Mouse (Mus musculus): Measurements from ENCODE around the gene Smad3. TPM values are rescaled to one million over a fixed set of nuclear protein-coding genes. Genes with fewer than 3 reads are reported as not detected.

The Smad3 gene
- polyA plus RNA-seq, 1 experiment: 25.5 TPM

GRCm38 (mm10) chr9:63611967-63612366, 145.8 kb downstream of the Smad3 start:
- DNase-seq (ENCODE audit: low read depth): no peak
- TF ChIP-seq POLR2A (IDR thresholded peaks at IDR 0.05; ENCODE audit: borderline replicate concordance, extremely low read depth, insufficient read depth, insufficient read length, poor library complexity, severe bottlenecking) (no peak), CTCF (IDR thresholded peaks at IDR 0.05; ENCODE audit: borderline replicate concordance, extremely low read depth, insufficient read depth, insufficient read length) (no peak)

GRCm38 (mm10) chr9:63610841-63611366, 146.9 kb downstream of the Smad3 start:
- no peak for TF ChIP-seq CTCF (IDR thresholded peaks at IDR 0.05; ENCODE audit: borderline replicate concordance, extremely low read depth, insufficient read depth, insufficient read length)
- peak; percentile 62 for DNase-seq (ENCODE audit: low read depth)

- DNase-seq (ENCODE audit: low read depth): no peak
- TF ChIP-seq CTCF (IDR thresholded peaks at IDR 0.05; ENCODE audit: borderline replicate concordance, extremely low read depth, insufficient read depth, insufficient read length) (0 out of 2 replicates have a peak, but pooled peaks have one; percentile 9), POLR2A (IDR thresholded peaks at IDR 0.05; ENCODE audit: borderline replicate concordance, extremely low read depth, insufficient read depth, insufficient read length, poor library complexity, severe bottlenecking) (no peak)
Observed at GRCm38 (mm10) chr9:63610231-63610630, 147.6 kb downstream of the Smad3 start.

- TF ChIP-seq POLR2A (IDR thresholded peaks at IDR 0.05; ENCODE audit: borderline replicate concordance, extremely low read depth, insufficient read depth, insufficient read length, poor library complexity, severe bottlenecking) (no peak), CTCF (IDR thresholded peaks at IDR 0.05; ENCODE audit: borderline replicate concordance, extremely low read depth, insufficient read depth, insufficient read length) (no peak)
- DNase-seq (ENCODE audit: low read depth): no peak
Observed at GRCm38 (mm10) chr9:63609776-63610175, 148.0 kb downstream of the Smad3 start.

GRCm38 (mm10) chr9:63609246-63609645, 148.5 kb downstream of the Smad3 start:
- TF ChIP-seq POLR2A (IDR thresholded peaks at IDR 0.05; ENCODE audit: borderline replicate concordance, extremely low read depth, insufficient read depth, insufficient read length, poor library complexity, severe bottlenecking) (no peak), CTCF (IDR thresholded peaks at IDR 0.05; ENCODE audit: borderline replicate concordance, extremely low read depth, insufficient read depth, insufficient read length) (no peak)
- DNase-seq (ENCODE audit: low read depth): no peak

GRCm38 (mm10) chr9:63608006-63608405, 149.8 kb downstream of the Smad3 start:
- DNase-seq (ENCODE audit: low read depth): no peak
- TF ChIP-seq CTCF (IDR thresholded peaks at IDR 0.05; ENCODE audit: borderline replicate concordance, extremely low read depth, insufficient read depth, insufficient read length) (no peak), POLR2A (IDR thresholded peaks at IDR 0.05; ENCODE audit: borderline replicate concordance, extremely low read depth, insufficient read depth, insufficient read length, poor library complexity, severe bottlenecking) (no peak)

GRCm38 (mm10) chr9:63606594-63606993, 151.2 kb downstream of the Smad3 start:
- TF ChIP-seq CTCF (IDR thresholded peaks at IDR 0.05; ENCODE audit: borderline replicate concordance, extremely low read depth, insufficient read depth, insufficient read length): peak; percentile 14; the same call in 1 of the 2 replicates
- no peak for TF ChIP-seq POLR2A (IDR thresholded peaks at IDR 0.05; ENCODE audit: borderline replicate concordance, extremely low read depth, insufficient read depth, insufficient read length, poor library complexity, severe bottlenecking)

GRCm38 (mm10) chr9:63603849-63604248, 153.9 kb downstream of the Smad3 start:
- no peak for DNase-seq (ENCODE audit: low read depth)
- TF ChIP-seq POLR2A (IDR thresholded peaks at IDR 0.05; ENCODE audit: borderline replicate concordance, extremely low read depth, insufficient read depth, insufficient read length, poor library complexity, severe bottlenecking) (no peak), CTCF (IDR thresholded peaks at IDR 0.05; ENCODE audit: borderline replicate concordance, extremely low read depth, insufficient read depth, insufficient read length) (no peak)

More at GRCm38 (mm10) chr9:63606594-63606993, 151.2 kb downstream of the Smad3 start:
- no peak for DNase-seq (ENCODE audit: low read depth)

GRCm38 (mm10) chr9:63602043-63602939, 155.5 kb downstream of the Smad3 start, which contains the start of the genes Iqch and Aagab:
Gene Iqch (minus strand): TSS chr9:63602493.
Gene Aagab (plus strand): TSS chr9:63602660.
- peak; percentile 98 for DNase-seq (ENCODE audit: low read depth)
- TF ChIP-seq POLR2A (IDR thresholded peaks at IDR 0.05; ENCODE audit: borderline replicate concordance, extremely low read depth, insufficient read depth, insufficient read length, poor library complexity, severe bottlenecking) (peak; percentile 88), CTCF (IDR thresholded peaks at IDR 0.05; ENCODE audit: borderline replicate concordance, extremely low read depth, insufficient read depth, insufficient read length) (no peak)

Other genes starting within 250 kb of the Smad3 start
- 0.04 and 0.11 TPM in 2 replicates for gene Iqch, start 155.5 kb downstream of the Smad3 start, polyA plus RNA-seq (2012; rRNA removed)
- 24.9 and 27.9 TPM in 2 replicates for gene Aagab, start 155.3 kb downstream of the Smad3 start, polyA plus RNA-seq (2012; rRNA removed)

All from brain, embryonic 14.5 days (tissue).